Mouse (Mus musculus) ES-Bruce4 (cell line): ENCODE data around the gene Gm32802.
"Not testable (repeated sequence)": the region's sequence is repeated elsewhere in the genome, so short reads cannot be mapped to it uniquely, and the experiment has no call there.

Experiments
- CTCF ChIP-seq: IDR thresholded peaks from one replicate; pipeline ENCODE4 v1.8.1; 2011; ENCODE audit warnings: low read depth, low read length
- POLR2A ChIP-seq: IDR thresholded peaks from one replicate; pipeline ENCODE4 v1.8.1; 2011; ENCODE audit warnings: low read length; ENCODE audit not compliant: insufficient read depth

- not testable (repeated sequence) for TF ChIP-seq CTCF, POLR2A
Observed at GRCm38 (mm10) chr10:118283016-118283415, 24.5 kb downstream of the Gm32802 start.
